Mouse (Mus musculus) midbrain, embryonic 12.5 days (tissue): ENCODE results near the gene Rrp1b. TPM values are rescaled to one million over a fixed set of nuclear protein-coding genes. Genes with fewer than 3 reads are reported as not detected.
"Not testable (repeated sequence)": the region's sequence is repeated elsewhere in the genome, so short reads cannot be mapped to it uniquely, and the experiment has no call there.

Experiments used
- ATAC-seq: fragments of 200-750 bp; cut with Nextera tagmentation; 2 replicates; pipeline ENCODE4 v1.8.0; 2017; ENCODE audit warnings: low read depth, moderate TSS enrichment, moderate library complexity; ENCODE audit not compliant: low FRiP score
- H3K27ac ChIP-seq: fragments of 300-500 bp; sonication (generic); replicated peaks from 2 replicates; pipeline ENCODE4 v1.5.1; 2016; ENCODE audit warnings: mild to moderate bottlenecking
- H3K27me3 ChIP-seq: fragments of 300-500 bp; sonication (generic); 2 replicates; pipeline ENCODE4 v1.6.1; 2016; ENCODE audit warnings: mild to moderate bottlenecking
- H3K36me3 ChIP-seq: fragments of 300-500 bp; sonication (generic); 2 replicates; pipeline ENCODE4 v1.6.1; 2016
- H3K4me1 ChIP-seq: fragments of 300-500 bp; sonication (generic); 2 replicates; pipeline ENCODE4 v1.6.1; 2016
- H3K4me2 ChIP-seq: fragments of 300-500 bp; sonication (generic); replicated peaks from 2 replicates; pipeline ENCODE4 v1.6.1; 2016; ENCODE audit warnings: mild to moderate bottlenecking, moderate library complexity
- H3K4me3 ChIP-seq: fragments of 300-500 bp; sonication (generic); 2 replicates; pipeline ENCODE4 v1.5.1; 2016; ENCODE audit warnings: mild to moderate bottlenecking
- H3K9ac ChIP-seq: fragments of 300-500 bp; sonication (generic); replicated peaks from 2 replicates; pipeline ENCODE4 v1.6.1; 2016; ENCODE audit warnings: mild to moderate bottlenecking, moderate library complexity
- H3K9me3 ChIP-seq: fragments of 300-500 bp; sonication (generic); 2 replicates; pipeline ENCODE4 v1.6.1; 2016; ENCODE audit warnings: mild to moderate bottlenecking
- WGBS: fragments of 180-500 bp; shearing (Covaris S2); methylation state at CpG from one replicate; pipeline ENCODE4 v1.1.7; 2016; 5-methylcytosine and 5-hydroxymethylcytosine counted together
- polyA plus RNA-seq: library from polyadenylated mRNA; unstranded; fragments of >200 nt; fragmentation: Nextera tagmentation; extraction: Ambion mirVana; gene quantifications from 2 replicates; pipeline ENCODE4 v1.2.1, GENCODE M21; 2016

Gene Rrp1b
- polyA plus RNA-seq, 1 experiment from 2014 or later: 54.5 TPM

- no peak overlapping the region for H3K4me3 ChIP-seq
- H3K27me3 ChIP-seq: 0 out of 2 replicates have a peak, but pooled peaks cover 2% of the 10 kb centered on the region
- H3K9me3 ChIP-seq: no peaks in the 10 kb centered on the region
- H3K4me2 ChIP-seq: no peak overlapping the region
- H3K36me3 ChIP-seq: no peaks in the 10 kb centered on the region
- H3K27ac ChIP-seq: no peak overlapping the region
- ATAC-seq: no peak
- 83% methylated on average over 5 of the region's 5 CpGs for WGBS
- H3K9ac ChIP-seq: no peak overlapping the region
- H3K4me1 ChIP-seq: peaks cover 12% of the 10 kb centered on the region
Observed at GRCm38 (mm10) chr17:32092895-32093294, 57.0 kb downstream of the Rrp1b start.

- Histone ChIP-seq H3K27me3 (peaks cover 30% of the 10 kb centered on the region), H3K9ac (no peak overlapping the region), H3K4me1 (peaks cover 4% of the 10 kb centered on the region), H3K4me2 (no peak overlapping the region), H3K27ac (no peak overlapping the region), H3K36me3 (no peaks in the 10 kb centered on the region), H3K4me3 (no peak overlapping the region), H3K9me3 (no peaks in the 10 kb centered on the region)
- 70% methylated on average over 1 of the region's 1 CpGs for WGBS
- no peak for ATAC-seq
Observed at GRCm38 (mm10) chr17:32097676-32098075, 61.8 kb downstream of the Rrp1b start.

GRCm38 (mm10) chr17:32098905-32099304 lies 63.0 kb downstream of the Rrp1b start:
- 93% methylated on average over 6 of the region's 6 CpGs for WGBS

GRCm38 (mm10) chr17:32099574-32099942 lies 63.7 kb downstream of the Rrp1b start:
- Histone ChIP-seq H3K4me2 (peak overlapping the region; percentile 90), H3K4me3 (peak overlapping the region; percentile 47), H3K36me3 (no peaks in the 10 kb centered on the region), H3K9ac (peak overlapping the region; percentile 50), H3K27ac (no peak overlapping the region), H3K9me3 (no peaks in the 10 kb centered on the region), H3K27me3 (peaks cover 37% of the 10 kb centered on the region), H3K4me1 (peaks cover 4% of the 10 kb centered on the region)
- ATAC-seq: no peak
- 37% methylated on average over 8 of the region's 8 CpGs for whole genome bisulfite sequencing

More at GRCm38 (mm10) chr17:32098905-32099304, 63.0 kb downstream of the Rrp1b start:
- H3K9ac ChIP-seq, ATAC-seq, H3K27ac ChIP-seq, H3K4me3 ChIP-seq, H3K36me3 ChIP-seq, H3K9me3 ChIP-seq, H3K4me1 ChIP-seq, H3K4me2 ChIP-seq: not testable (repeated sequence)
- peaks cover 37% of the 10 kb centered on the region for H3K27me3 ChIP-seq

GRCm38 (mm10) chr17:32099943-32100586 lies 64.2 kb downstream of the Rrp1b start:
- Histone ChIP-seq H3K27me3 (peaks cover 42% of the 10 kb centered on the region), H3K9me3 (no peaks in the 10 kb centered on the region), H3K9ac (peak overlapping the region; percentile 50), H3K4me1 (peaks cover 4% of the 10 kb centered on the region), H3K27ac (no peak overlapping the region), H3K4me3 (peak overlapping the region; percentile 47), H3K4me2 (peak overlapping the region; percentile 90), H3K36me3 (no peaks in the 10 kb centered on the region)
- WGBS: 3% methylated on average over 44 of the region's 44 CpGs
- peak; percentile 73 for ATAC-seq

- Histone ChIP-seq H3K9ac (no peak overlapping the region), H3K36me3 (no peaks in the 10 kb centered on the region), H3K27me3 (peaks cover 49% of the 10 kb centered on the region), H3K4me3 (no peak overlapping the region), H3K9me3 (no peaks in the 10 kb centered on the region), H3K4me1 (peaks cover 4% of the 10 kb centered on the region), H3K4me2 (no peak overlapping the region), H3K27ac (no peak overlapping the region)
- ATAC-seq: no peak
- 26% methylated on average over 4 of the region's 4 CpGs for WGBS
Observed at GRCm38 (mm10) chr17:32103054-32103453, 67.2 kb downstream of the Rrp1b start.

- H3K27ac ChIP-seq: no peak overlapping the region
- peaks cover 29% of the 10 kb centered on the region for H3K27me3 ChIP-seq
- no peak overlapping the region for H3K9ac ChIP-seq
- no peak for ATAC-seq
- H3K36me3 ChIP-seq: no peaks in the 10 kb centered on the region
- WGBS: 71% methylated on average over 2 of the region's 2 CpGs
- H3K4me1 ChIP-seq: no peaks in the 10 kb centered on the region
- H3K4me3 ChIP-seq: no peak overlapping the region
- H3K4me2 ChIP-seq: no peak overlapping the region
- no peaks in the 10 kb centered on the region for H3K9me3 ChIP-seq
Observed at GRCm38 (mm10) chr17:32106358-32106757, 70.5 kb downstream of the Rrp1b start.

- H3K36me3 ChIP-seq: no peaks in the 10 kb centered on the region
- H3K27me3 ChIP-seq: peaks cover 18% of the 10 kb centered on the region
- WGBS: 71% methylated on average over 5 of the region's 5 CpGs
- H3K4me2 ChIP-seq: no peak overlapping the region
- no peak overlapping the region for H3K27ac ChIP-seq
- H3K4me3 ChIP-seq: no peak overlapping the region
- no peaks in the 10 kb centered on the region for H3K9me3 ChIP-seq
- no peak overlapping the region for H3K9ac ChIP-seq
- H3K4me1 ChIP-seq: no peaks in the 10 kb centered on the region
- no peak for ATAC-seq
Observed at GRCm38 (mm10) chr17:32107877-32108276, 72.0 kb downstream of the Rrp1b start.

GRCm38 (mm10) chr17:32108320-32109011 lies 72.6 kb downstream of the Rrp1b start:
- H3K9me3 ChIP-seq, H3K27ac ChIP-seq, H3K4me2 ChIP-seq, H3K9ac ChIP-seq, H3K4me1 ChIP-seq, H3K36me3 ChIP-seq, ATAC-seq, H3K4me3 ChIP-seq: not testable (repeated sequence)
- 79% methylated on average over 5 of the region's 5 CpGs for WGBS
- peaks cover 19% of the 10 kb centered on the region for H3K27me3 ChIP-seq

- no peak overlapping the region for H3K9ac ChIP-seq
- no peak overlapping the region for H3K27ac ChIP-seq
- no peaks in the 10 kb centered on the region for H3K9me3 ChIP-seq
- H3K27me3 ChIP-seq: peaks cover 28% of the 10 kb centered on the region
- 68% methylated on average over 6 of the region's 6 CpGs for WGBS
- H3K4me3 ChIP-seq: no peak overlapping the region
- H3K4me1 ChIP-seq: peaks cover 14% of the 10 kb centered on the region
- no peak overlapping the region for H3K4me2 ChIP-seq
- ATAC-seq: no peak
- no peaks in the 10 kb centered on the region for H3K36me3 ChIP-seq
Observed at GRCm38 (mm10) chr17:32109201-32109940, 73.5 kb downstream of the Rrp1b start.

- H3K27ac ChIP-seq: no peak overlapping the region
Observed at GRCm38 (mm10) chr17:32110424-32110823, 74.5 kb downstream of the Rrp1b start.

More at GRCm38 (mm10) chr17:32110424-32110823, 74.5 kb downstream of the Rrp1b start:
- H3K9me3 ChIP-seq: no peaks in the 10 kb centered on the region
- no peak overlapping the region for H3K4me2 ChIP-seq
- H3K36me3 ChIP-seq: no peaks in the 10 kb centered on the region
- H3K9ac ChIP-seq: no peak overlapping the region
- ATAC-seq: no peak
- peaks cover 28% of the 10 kb centered on the region for H3K27me3 ChIP-seq
- 78% methylated on average over 2 of the region's 2 CpGs for WGBS
- H3K4me3 ChIP-seq: no peak overlapping the region
- H3K4me1 ChIP-seq: peaks cover 16% of the 10 kb centered on the region
